Mouse (Mus musculus): ENCODE measurements around the gene Fam8a1. TPM values are rescaled to one million over a fixed set of nuclear protein-coding genes. Genes with fewer than 3 reads are reported as not detected.

The Fam8a1 gene
- total and polyA plus RNA-seq, 3 experiments: 8.4 to 16.5 TPM; not detected in 1

- Histone ChIP-seq H3K4me1 (ENCODE audit: control insufficient read depth in 1 of 2, insufficient read depth in 2 of 2, low read length in 2 of 2) (no peaks in the 10 kb centered on the region), H3K27me3 (ENCODE audit: control insufficient read depth in 1 of 2, insufficient read depth in 2 of 2, low read length in 2 of 2) (no peaks in the 10 kb centered on the region), H3K36me3 (ENCODE audit: control insufficient read depth in 1 of 2, insufficient read depth in 2 of 2, low read length in 2 of 2) (no peaks in the 10 kb centered on the region), H3K9me3 (replicated peaks; ENCODE audit: insufficient read depth, low read length) (no peaks in the 10 kb centered on the region), H3K79me2 (ENCODE audit: control insufficient read depth, insufficient read depth, low read length, poor library complexity) (no peaks in the 10 kb centered on the region), H3K9ac (ENCODE audit: control insufficient read depth, low read depth, low read length, poor library complexity, severe bottlenecking) (no peak overlapping the region), H3K27ac (ENCODE audit: control insufficient read depth, low read depth, low read length) (no peak overlapping the region), H3K4me3 (ENCODE audit: control insufficient read depth in 1 of 2, insufficient read depth in 1 of 2, low read depth in 2 of 2, low read length in 2 of 2) (no peak overlapping the region)
- DNase-seq (ENCODE audit: low read depth, low spot score): no peak
- TF ChIP-seq POLR2AphosphoS2 (IDR thresholded peaks at IDR 0.05; ENCODE audit: low read length) (no peak), ZNF384 (IDR thresholded peaks at IDR 0.05; ENCODE audit: low read depth, low read length) (no peak), UBTF (IDR thresholded peaks at IDR 0.05; ENCODE audit: borderline replicate concordance, insufficient read depth, low read depth, low read length) (no peak), ELF1 (IDR thresholded peaks at IDR 0.05; ENCODE audit: low read depth, low read length) (no peak), POLR2A (IDR thresholded peaks at IDR 0.05; ENCODE audit: control insufficient read depth in 1 of 2, insufficient read depth in 1 of 2, low read depth in 1 of 2, low read length in 2 of 2, poor library complexity in 1 of 2) (no peak), KAT2A (conservative IDR thresholded peaks at IDR 0.05; ENCODE audit: low read depth, low read length) (no peak), ZMIZ1 (IDR thresholded peaks at IDR 0.05; ENCODE audit: low read depth, low read length) (no peak), TCF12 (IDR thresholded peaks at IDR 0.05; ENCODE audit: low read depth, low read length) (no peak), MEF2A (IDR thresholded peaks at IDR 0.05; ENCODE audit: extremely low read depth, insufficient replicate concordance, low read depth, low read length, poor library complexity, severe bottlenecking) (no peak), USF1 (IDR thresholded peaks at IDR 0.05; ENCODE audit: low read depth, low read length) (no peak), CHD1 (IDR thresholded peaks at IDR 0.05; ENCODE audit: low read depth, low read length) (no peak), GABPA (IDR thresholded peaks at IDR 0.05; ENCODE audit: low read depth, low read length) (no peak), BHLHE40 (IDR thresholded peaks at IDR 0.05; ENCODE audit: borderline replicate concordance, low read depth, low read length) (no peak), SMC3 (IDR thresholded peaks at IDR 0.05; ENCODE audit: low read depth, low read length) (no peak), HCFC1 (IDR thresholded peaks at IDR 0.05; ENCODE audit: low read depth, low read length) (no peak), TAL1 (IDR thresholded peaks at IDR 0.05; ENCODE audit: low read length) (no peak), MYB (IDR thresholded peaks at IDR 0.05; ENCODE audit: low read depth, low read length) (no peak)
Observed at GRCm38 (mm10) chr13:46654566-46654965, 14.8 kb upstream of the Fam8a1 start.

- no peak for DNase-seq (ENCODE audit: low read depth, low spot score)
- no peaks in the 10 kb centered on the region for H3K4me1 ChIP-seq (ENCODE audit: control insufficient read depth in 1 of 2, insufficient read depth in 2 of 2, low read length in 2 of 2)
- H3K4me3 ChIP-seq (ENCODE audit: control insufficient read depth in 1 of 2, insufficient read depth in 1 of 2, low read depth in 2 of 2, low read length in 2 of 2): no peak overlapping the region
- no peaks in the 10 kb centered on the region for H3K9me3 ChIP-seq (replicated peaks; ENCODE audit: insufficient read depth, low read length)
- H3K79me2 ChIP-seq (ENCODE audit: control insufficient read depth, insufficient read depth, low read length, poor library complexity): no peaks in the 10 kb centered on the region
- H3K9ac ChIP-seq (ENCODE audit: control insufficient read depth, low read depth, low read length, poor library complexity, severe bottlenecking): no peak overlapping the region
- no peak overlapping the region for H3K27ac ChIP-seq (ENCODE audit: control insufficient read depth, low read depth, low read length)
- H3K27me3 ChIP-seq (ENCODE audit: control insufficient read depth in 1 of 2, insufficient read depth in 2 of 2, low read length in 2 of 2): no peaks in the 10 kb centered on the region
- H3K36me3 ChIP-seq (ENCODE audit: control insufficient read depth in 1 of 2, insufficient read depth in 2 of 2, low read length in 2 of 2): no peaks in the 10 kb centered on the region
- peak; percentile 33; the same call in 1 of the 2 replicates for TF ChIP-seq SMC3 (IDR thresholded peaks at IDR 0.05; ENCODE audit: low read depth, low read length)
- no peak for TF ChIP-seq TCF12 (IDR thresholded peaks at IDR 0.05; ENCODE audit: low read depth, low read length)
- TF ChIP-seq CTCF (IDR thresholded peaks at IDR 0.05 in 2 of 3, conservative IDR thresholded peaks at IDR 0.05 in 1 of 3; ENCODE audit: control insufficient read depth in 1 of 3, insufficient read depth in 1 of 3, low read depth in 2 of 3, low read length in 3 of 3, poor library complexity in 1 of 3, severe bottlenecking in 1 of 3): peak in 1 of 3 experiments; percentile 39; a peak in 2 of 6 replicates
Observed at GRCm38 (mm10) chr13:46659211-46659610, 10.1 kb upstream of the Fam8a1 start.

Data from MEL (cell line).